Mouse (Mus musculus) hematopoietic multipotent progenitor cell, adult 10-12 weeks (in vitro differentiated cells): ENCODE results near the gene Pfkm. TPM values are rescaled to one million over a fixed set of nuclear protein-coding genes. Genes with fewer than 3 reads are reported as not detected.

ENCODE experiments used
- polyA plus RNA-seq: library from polyadenylated mRNA; stranded (reverse); fragments of >175 nt; gene quantifications from 2 replicates; pipeline ENCODE4 v1.2.3, GENCODE M21; 2012; ENCODE audit warnings: low replicate concordance

Pfkm gene
- polyA plus RNA-seq, result 0.92 and 4.1 TPM in 2 replicates

GRCm38 (mm10) chr15:98092372-98093120 lies at the start of gene Pfkm:
Pfkm (plus strand) TSS chr15:98092589.

GRCm38 (mm10) chr15:98093121-98094011 lies 977 bp downstream of the Pfkm start, which contains the start of gene Senp1:
Senp1 (minus strand) TSS chr15:98093744.

GRCm38 (mm10) chr15:98165525-98165924 lies 73.1 kb downstream of the Pfkm start, which contains the start of gene Asb8:
Asb8 (minus strand) TSS chr15:98165625.

GRCm38 (mm10) chr15:98166963-98167644 lies 74.7 kb downstream of the Pfkm start, which contains the start of gene Ccdc184:
Ccdc184 (plus strand) TSS chr15:98167158.

Other genes with a start within 250 kb of the Pfkm start
- 195 and 559 TPM in 2 replicates for gene Hdac7, start 248.1 kb upstream of the Pfkm start, polyA plus RNA-seq
- 0.25 TPM in 2 replicates for gene Vdr, start 182.0 kb upstream of the Pfkm start, polyA plus RNA-seq
- gene Tmem106c, start 128.4 kb upstream of the Pfkm start, polyA plus RNA-seq, result 10.3 and 20.9 TPM in 2 replicates
- 0.08 and 0.13 TPM in 2 replicates for gene Col2a1, start 87.9 kb upstream of the Pfkm start, polyA plus RNA-seq
- 13.0 and 14.5 TPM in 2 replicates for gene Senp1, start 1.2 kb downstream of the Pfkm start, polyA plus RNA-seq
- 3.5 and 5.5 TPM in 2 replicates for gene Asb8, start 73.0 kb downstream of the Pfkm start, polyA plus RNA-seq
- gene Ccdc184, start 74.6 kb downstream of the Pfkm start, polyA plus RNA-seq, result 0.30 and 0.68 TPM in 2 replicates
- gene Olfr288, start 103.0 kb downstream of the Pfkm start, polyA plus RNA-seq, result not detected in 2 replicates
- not detected in 2 replicates for gene Gm44579, start 128.4 kb downstream of the Pfkm start, polyA plus RNA-seq
- gene Olfr287, start 128.5 kb downstream of the Pfkm start, polyA plus RNA-seq, result not detected in 2 replicates
- not detected in 2 replicates for gene Olfr286, start 141.9 kb downstream of the Pfkm start, polyA plus RNA-seq
- gene H1fnt, start 164.7 kb downstream of the Pfkm start, polyA plus RNA-seq, result not detected in 2 replicates
- gene Zfp641, start 203.6 kb downstream of the Pfkm start, polyA plus RNA-seq, result not detected in 2 replicates
- gene Olfr285, start 224.8 kb downstream of the Pfkm start, polyA plus RNA-seq, result not detected in 2 replicates
- not detected in 2 replicates for gene Olfr284, start 248.4 kb downstream of the Pfkm start, polyA plus RNA-seq